Mouse (Mus musculus): ENCODE data around the gene 4933425L06Rik. TPM values are rescaled to one million over a fixed set of nuclear protein-coding genes. Genes with fewer than 3 reads are reported as not detected.
A peak's percentile ranks its signal among the peaks of the same experiment; 100 is the strongest.

The 4933425L06Rik gene
- total and polyA plus RNA-seq, 3 experiments: not detected

DNA sequence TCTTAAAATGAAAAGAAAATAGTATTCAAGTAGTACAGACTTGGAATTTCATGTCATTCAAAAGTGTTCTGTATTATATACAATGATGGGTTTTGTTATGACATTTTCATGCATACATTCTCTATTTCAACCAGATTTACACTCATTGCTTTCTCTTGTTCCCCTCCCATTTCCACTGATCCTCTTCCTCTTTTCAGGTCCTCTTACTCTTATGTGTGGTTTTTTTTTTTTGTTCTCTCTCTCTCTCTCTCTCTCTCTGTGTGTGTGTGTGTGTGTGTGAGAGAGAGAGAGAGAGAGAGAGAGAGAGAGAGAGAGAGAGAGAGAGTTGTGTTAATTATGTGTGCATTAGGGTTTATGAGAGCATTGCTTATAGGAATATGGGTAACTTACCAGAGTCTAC, 15.8 kb upstream of the 4933425L06Rik start:
- Histone ChIP-seq H3K9ac (ENCODE audit: control insufficient read depth, low read depth, low read length, poor library complexity, severe bottlenecking) (no peak overlapping the region), H3K27me3 (ENCODE audit: control insufficient read depth in 1 of 2, insufficient read depth in 2 of 2, low read length in 2 of 2) (no peaks in the 10 kb centered on the region; a peak in 1 of 4 replicates), H3K27ac (ENCODE audit: control insufficient read depth, low read depth, low read length) (no peak overlapping the region), H3K36me3 (ENCODE audit: control insufficient read depth in 1 of 2, insufficient read depth in 2 of 2, low read length in 2 of 2) (peaks cover 0 to 3% of the 10 kb centered on the region in 2 experiments; a peak in 2 of 4 replicates), H3K9me3 (replicated peaks; ENCODE audit: insufficient read depth, low read length) (no peaks in the 10 kb centered on the region), H3K4me1 (ENCODE audit: control insufficient read depth in 1 of 2, insufficient read depth in 2 of 2, low read length in 2 of 2) (peaks cover 0 to 6% of the 10 kb centered on the region in 2 experiments; a peak in 1 of 4 replicates), H3K4me3 (ENCODE audit: control insufficient read depth in 1 of 2, insufficient read depth in 1 of 2, low read depth in 2 of 2, low read length in 2 of 2) (no peak overlapping the region), H3K79me2 (ENCODE audit: control insufficient read depth, insufficient read depth, low read length, poor library complexity) (no peaks in the 10 kb centered on the region)
- DNase-seq (ENCODE audit: low read depth, low spot score): peak; percentile 26
- TF ChIP-seq CHD1 (IDR thresholded peaks at IDR 0.05; ENCODE audit: low read depth, low read length) (no peak), ZNF384 (IDR thresholded peaks at IDR 0.05; ENCODE audit: low read depth, low read length) (peak; percentile 71)

DNA sequence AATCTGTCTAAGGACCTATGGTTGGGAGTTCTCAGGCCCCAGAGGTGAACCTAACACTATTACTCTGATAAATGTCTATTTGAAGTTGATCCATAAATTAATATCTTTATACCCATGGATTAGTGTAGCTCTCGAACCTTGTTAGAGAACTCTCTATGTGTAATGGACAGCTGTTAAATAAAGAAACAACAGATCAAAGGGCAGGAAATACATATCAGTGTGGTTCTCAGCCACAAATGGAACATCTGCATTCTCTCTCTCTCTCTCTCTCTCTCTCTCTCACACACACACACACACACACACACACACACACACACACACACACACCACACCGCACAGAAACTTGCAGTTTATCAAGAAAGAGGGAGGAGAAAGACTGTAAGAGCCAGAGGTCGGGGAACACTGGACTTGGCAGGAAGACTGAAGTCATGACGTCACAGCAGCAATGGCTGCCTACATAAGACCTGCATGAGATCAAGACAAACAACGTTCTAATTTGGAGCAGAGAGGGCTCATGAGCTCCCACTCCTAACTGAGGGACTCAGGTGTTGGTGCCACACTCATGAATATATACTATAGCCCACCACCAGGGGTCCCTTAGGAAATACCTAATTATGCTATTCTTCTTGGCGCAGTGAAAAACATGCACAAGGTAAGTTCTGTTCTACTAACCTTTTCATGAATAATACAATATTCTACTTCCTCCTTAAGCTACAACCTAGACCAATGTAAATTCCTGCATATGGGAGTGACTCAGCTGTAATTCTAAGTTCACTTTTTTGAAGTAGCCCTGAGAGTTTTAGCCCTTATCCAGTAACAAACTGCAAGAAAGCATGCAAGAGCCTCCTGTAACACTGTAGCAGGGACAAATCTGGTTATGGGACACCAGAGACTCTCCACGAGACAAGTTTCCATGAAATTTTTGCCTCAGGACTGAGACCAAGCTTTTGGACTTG, 14.8 kb upstream of the 4933425L06Rik start:
- Histone ChIP-seq H3K4me3 (ENCODE audit: control insufficient read depth in 1 of 2, insufficient read depth in 1 of 2, low read depth in 2 of 2, low read length in 2 of 2) (no peak overlapping the region), H3K9me3 (replicated peaks; ENCODE audit: insufficient read depth, low read length) (no peaks in the 10 kb centered on the region), H3K4me1 (ENCODE audit: control insufficient read depth in 1 of 2, insufficient read depth in 2 of 2, low read length in 2 of 2) (peaks cover 0 to 6% of the 10 kb centered on the region in 2 experiments; a peak in 1 of 4 replicates), H3K27me3 (ENCODE audit: control insufficient read depth in 1 of 2, insufficient read depth in 2 of 2, low read length in 2 of 2) (no peaks in the 10 kb centered on the region; a peak in 1 of 4 replicates), H3K9ac (ENCODE audit: control insufficient read depth, low read depth, low read length, poor library complexity, severe bottlenecking) (no peak overlapping the region), H3K36me3 (ENCODE audit: control insufficient read depth in 1 of 2, insufficient read depth in 2 of 2, low read length in 2 of 2) (peaks cover 0 to 3% of the 10 kb centered on the region in 2 experiments; a peak in 2 of 4 replicates), H3K27ac (ENCODE audit: control insufficient read depth, low read depth, low read length) (no peak overlapping the region), H3K79me2 (ENCODE audit: control insufficient read depth, insufficient read depth, low read length, poor library complexity) (no peaks in the 10 kb centered on the region)
- peak; percentile 65 for DNase-seq (ENCODE audit: low read depth, low spot score)
- TF ChIP-seq RAD21 (IDR thresholded peaks at IDR 0.05; ENCODE audit: low read depth, low read length): no peak
- 0 out of 6 replicates have a peak, but pooled peaks of 1 of the 3 experiments have one; percentile 4 for TF ChIP-seq CTCF (IDR thresholded peaks at IDR 0.05 in 2 of 3, conservative IDR thresholded peaks at IDR 0.05 in 1 of 3; ENCODE audit: control insufficient read depth in 1 of 3, insufficient read depth in 1 of 3, low read depth in 2 of 3, low read length in 3 of 3, poor library complexity in 1 of 3, severe bottlenecking in 1 of 3)
- TF ChIP-seq SMC3 (IDR thresholded peaks at IDR 0.05; ENCODE audit: low read depth, low read length): no peak

GRCm38 (mm10) chr13:105089276-105089675, 7.4 kb downstream of the 4933425L06Rik start:
- no peaks in the 10 kb centered on the region for H3K4me1 ChIP-seq (ENCODE audit: control insufficient read depth in 1 of 2, insufficient read depth in 2 of 2, low read length in 2 of 2)
- H3K36me3 ChIP-seq (ENCODE audit: control insufficient read depth in 1 of 2, insufficient read depth in 2 of 2, low read length in 2 of 2): no peaks in the 10 kb centered on the region
- H3K9ac ChIP-seq (ENCODE audit: control insufficient read depth, low read depth, low read length, poor library complexity, severe bottlenecking): no peak overlapping the region

More at GRCm38 (mm10) chr13:105089276-105089675, 7.4 kb downstream of the 4933425L06Rik start:
- no peak overlapping the region for H3K4me3 ChIP-seq (ENCODE audit: control insufficient read depth in 1 of 2, insufficient read depth in 1 of 2, low read depth in 2 of 2, low read length in 2 of 2)
- DNase-seq (ENCODE audit: low read depth, low spot score): no peak
- no peaks in the 10 kb centered on the region for H3K79me2 ChIP-seq (ENCODE audit: control insufficient read depth, insufficient read depth, low read length, poor library complexity)
- H3K9me3 ChIP-seq (replicated peaks; ENCODE audit: insufficient read depth, low read length): no peaks in the 10 kb centered on the region
- no peak for TF ChIP-seq UBTF (IDR thresholded peaks at IDR 0.05; ENCODE audit: borderline replicate concordance, insufficient read depth, low read depth, low read length)
- no peak for TF ChIP-seq TCF12 (IDR thresholded peaks at IDR 0.05; ENCODE audit: low read depth, low read length)
- no peak for TF ChIP-seq POLR2A (IDR thresholded peaks at IDR 0.05; ENCODE audit: control insufficient read depth in 1 of 2, insufficient read depth in 1 of 2, low read depth in 1 of 2, low read length in 2 of 2, poor library complexity in 1 of 2)
- no peak for TF ChIP-seq CHD1 (IDR thresholded peaks at IDR 0.05; ENCODE audit: low read depth, low read length)
- TF ChIP-seq TBP (IDR thresholded peaks at IDR 0.05; ENCODE audit: low read depth, low read length): no peak
- no peak for TF ChIP-seq BHLHE40 (IDR thresholded peaks at IDR 0.05; ENCODE audit: borderline replicate concordance, low read depth, low read length)
- no peak for TF ChIP-seq KAT2A (conservative IDR thresholded peaks at IDR 0.05; ENCODE audit: low read depth, low read length)
- TF ChIP-seq ZC3H11A (IDR thresholded peaks at IDR 0.05; ENCODE audit: low read depth, low read length): no peak
- TF ChIP-seq ZKSCAN1 (IDR thresholded peaks at IDR 0.05; ENCODE audit: low read depth, low read length): no peak
- H3K27ac ChIP-seq (ENCODE audit: control insufficient read depth, low read depth, low read length): no peak overlapping the region
- no peaks in the 10 kb centered on the region; a peak in 1 of 4 replicates for H3K27me3 ChIP-seq (ENCODE audit: control insufficient read depth in 1 of 2, insufficient read depth in 2 of 2, low read length in 2 of 2)
